Mouse (Mus musculus) left cerebral cortex, postnatal 4 days (tissue): Measurements from ENCODE around the gene Dcdc2c. TPM values are rescaled to one million over a fixed set of nuclear protein-coding genes. Genes with fewer than 3 reads are reported as not detected.

Experiments
- DNase-seq: peaks from one replicate; pipeline ENCODE4 v3.0.0-alpha.2; 2022
- intact Hi-C: fragments of 180-260 bp; cut with DNase I; formaldehyde crosslinking; loops from one replicate; pipeline ENCODE4 v1.15.1; 2025
- total RNA-seq, 2 experiments: library from RNA; stranded (reverse); gene quantifications; 2 replicates each; pipeline ENCODE4 v1.2.3; 2021

The Dcdc2c gene
- total RNA-seq = under 1 TPM; 0.70 to 0.74 TPM

DNA sequence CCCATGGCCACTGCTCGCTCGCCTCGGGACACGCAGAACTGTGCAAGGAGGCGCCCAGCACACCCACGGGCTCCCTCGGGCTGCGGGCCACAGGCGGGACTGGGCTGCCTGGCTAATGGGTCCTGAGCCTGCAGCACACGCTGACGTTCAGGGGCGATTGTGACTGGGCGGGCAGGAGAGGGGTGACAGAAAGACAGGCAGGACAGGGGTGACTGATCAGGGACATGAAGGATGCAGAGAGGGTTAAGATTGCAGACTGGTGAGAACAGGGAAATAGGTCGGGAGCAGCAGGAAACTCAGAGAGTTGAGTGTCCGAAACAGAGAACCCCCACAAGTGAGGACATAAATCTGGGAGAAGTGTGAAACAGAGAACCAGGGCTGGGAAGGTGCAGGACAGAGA is at the start of gene Dcdc2c:
TSS of gene Dcdc2c (minus strand) at position 101 of the 400 bp plus-strand sequence.
- DNase-seq = no peak
- intact Hi-C loops = no loop called here

DNA sequence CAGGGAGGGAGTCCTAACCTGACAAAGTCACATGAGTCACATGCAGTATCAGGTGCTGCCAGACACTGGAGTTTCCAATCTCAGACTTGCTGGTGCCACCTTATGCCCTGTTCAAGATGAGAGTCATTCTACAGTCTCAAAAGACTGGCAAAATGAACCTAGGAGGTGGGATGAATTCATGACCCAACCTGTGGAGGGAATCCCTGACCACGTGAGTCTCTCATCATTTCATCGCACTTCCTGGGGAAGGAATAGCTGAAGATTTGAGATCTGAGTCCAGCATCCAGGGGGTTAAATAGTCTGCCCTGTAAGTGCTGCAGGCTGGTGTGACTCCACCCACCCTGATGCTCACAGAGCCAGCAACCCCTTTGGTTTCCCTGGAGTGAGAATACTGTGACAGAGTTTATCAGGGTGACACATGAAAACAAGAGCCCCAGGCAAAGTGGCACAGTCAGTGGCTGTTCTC is 46.4 kb upstream of the Dcdc2c start:
- DNase-seq = no peak
- intact Hi-C loops = no loop called here

DNA sequence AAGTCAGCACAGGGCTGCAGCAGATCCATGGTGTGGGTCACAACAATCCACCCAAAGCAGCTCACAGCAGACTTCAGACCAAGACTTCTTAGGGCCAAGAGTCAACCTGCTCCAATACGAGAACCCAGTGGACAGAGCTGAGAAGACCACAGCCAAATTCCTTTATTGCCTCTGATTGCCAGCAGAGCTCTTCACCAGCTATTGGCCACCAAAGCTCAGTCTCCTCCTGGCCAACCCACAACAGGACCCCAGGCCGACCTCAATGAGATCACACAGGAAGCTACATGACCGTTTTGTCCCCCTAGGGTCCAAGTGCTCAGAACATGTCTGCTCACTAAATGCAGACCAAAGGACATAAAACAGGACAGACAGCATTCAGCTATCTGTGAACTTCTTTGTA is 45.9 kb upstream of the Dcdc2c start:
- no peak for DNase-seq
- intact Hi-C loops = no loop called here

GRCm38 (mm10) chr12:28597699-28598098 is 45.5 kb upstream of the Dcdc2c start:
- intact Hi-C loops = no loop called here
- DNase-seq = no peak

DNA sequence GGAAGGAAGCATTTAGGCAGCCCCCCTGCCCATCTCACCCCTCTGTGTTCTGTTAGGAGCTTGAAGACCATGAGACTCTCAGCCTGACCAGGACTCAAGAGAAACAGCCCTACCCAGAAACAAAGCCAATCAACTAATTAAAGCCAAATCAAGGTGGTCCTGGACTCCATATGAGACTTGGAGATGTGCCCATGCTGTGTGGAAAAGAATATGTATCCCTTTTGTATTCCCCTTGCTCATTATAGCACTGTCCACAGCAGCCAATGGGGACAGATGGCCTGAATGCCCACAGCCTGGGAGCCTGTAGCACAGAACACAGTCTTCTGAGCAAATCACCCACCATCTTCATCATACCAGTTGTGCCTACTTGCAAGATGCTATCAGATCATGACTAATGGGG is 44.7 kb upstream of the Dcdc2c start:
- no peak for DNase-seq
- intact Hi-C loops = no loop called here

- DNase-seq = no peak
- intact Hi-C loops = no loop called here
Observed at GRCm38 (mm10) chr12:28590428-28590827, 38.2 kb upstream of the Dcdc2c start.

GRCm38 (mm10) chr12:28589090-28589868 is 37.1 kb upstream of the Dcdc2c start:
- intact Hi-C loops = no loop called here
- DNase-seq = peak; percentile 91

DNA sequence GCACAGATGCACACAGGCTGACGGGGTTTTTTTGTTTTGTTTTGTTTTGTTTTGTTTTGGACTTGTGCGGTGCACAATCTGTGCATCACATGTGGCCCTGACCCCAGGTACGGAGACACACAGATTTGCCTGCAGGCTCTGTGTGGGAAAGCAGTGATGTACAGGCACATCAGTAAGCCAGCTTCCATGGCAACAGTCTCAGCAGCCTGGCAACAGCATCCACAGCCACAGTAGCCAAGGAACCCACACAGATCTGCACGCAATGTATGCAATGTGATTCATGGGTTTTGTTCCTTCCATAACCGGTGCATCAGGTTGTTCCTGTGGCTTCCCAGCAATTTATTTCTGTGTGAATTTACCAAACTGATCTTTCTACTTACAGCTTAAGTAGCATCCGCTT is 35.8 kb upstream of the Dcdc2c start:
- no peak for DNase-seq
- intact Hi-C loops = no loop called here

DNA sequence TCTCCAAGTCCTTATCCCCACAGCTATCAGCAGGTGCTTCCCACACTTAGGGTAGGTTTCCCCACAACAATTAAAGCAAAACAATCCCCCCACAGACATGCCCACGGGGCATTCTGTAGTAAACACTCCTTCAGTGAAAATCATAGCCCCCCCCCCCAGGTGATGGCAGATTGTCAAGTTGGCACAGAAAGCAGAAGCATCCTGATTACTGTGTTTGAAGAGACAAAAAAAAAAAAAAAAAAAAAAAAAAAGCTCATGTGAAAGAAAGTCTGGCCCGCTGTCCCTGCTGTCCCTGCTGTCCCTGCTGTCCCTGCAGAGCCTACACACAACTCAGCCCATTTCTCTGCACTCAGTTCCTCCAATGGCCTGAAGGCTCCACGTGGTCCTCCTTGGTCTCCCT is 31.8 kb upstream of the Dcdc2c start:
- intact Hi-C loops = no loop called here

DNA sequence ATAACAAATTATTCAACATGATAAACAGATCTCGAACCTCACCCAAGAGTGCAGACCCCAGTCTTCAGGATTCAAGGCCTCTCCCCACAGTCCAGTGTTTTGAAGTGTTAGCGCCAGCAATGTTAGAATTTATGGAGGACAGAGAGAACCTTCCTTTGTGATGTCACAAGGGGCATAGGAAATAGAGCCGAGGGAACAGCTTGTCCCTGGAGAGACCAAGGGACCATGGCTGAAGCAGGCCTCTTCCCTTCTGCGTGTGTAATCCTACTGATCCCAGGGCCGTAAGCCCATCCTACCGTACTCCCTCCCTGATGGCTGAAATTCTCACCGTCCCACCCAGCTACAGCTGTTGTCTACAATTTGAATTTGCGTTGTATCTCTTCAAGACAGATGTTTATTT is 30.2 kb upstream of the Dcdc2c start, which contains the start of gene Allc:
TSS of gene Allc (minus strand) at position 101 of the 400 bp plus-strand sequence.
- intact Hi-C loops = no loop called here

More for the DNA sequence above, 31.8 kb upstream of the Dcdc2c start:
- peak; percentile 59 for DNase-seq

GRCm38 (mm10) chr12:28579132-28579531 is 26.9 kb upstream of the Dcdc2c start:
- no peak for DNase-seq
- intact Hi-C loops = no loop called here

More for the DNA sequence above, 30.2 kb upstream of the Dcdc2c start, which contains the start of gene Allc:
- no peak for DNase-seq

GRCm38 (mm10) chr12:28578147-28578546 is 25.9 kb upstream of the Dcdc2c start:
- no peak for DNase-seq
- intact Hi-C loops = no loop called here

DNA sequence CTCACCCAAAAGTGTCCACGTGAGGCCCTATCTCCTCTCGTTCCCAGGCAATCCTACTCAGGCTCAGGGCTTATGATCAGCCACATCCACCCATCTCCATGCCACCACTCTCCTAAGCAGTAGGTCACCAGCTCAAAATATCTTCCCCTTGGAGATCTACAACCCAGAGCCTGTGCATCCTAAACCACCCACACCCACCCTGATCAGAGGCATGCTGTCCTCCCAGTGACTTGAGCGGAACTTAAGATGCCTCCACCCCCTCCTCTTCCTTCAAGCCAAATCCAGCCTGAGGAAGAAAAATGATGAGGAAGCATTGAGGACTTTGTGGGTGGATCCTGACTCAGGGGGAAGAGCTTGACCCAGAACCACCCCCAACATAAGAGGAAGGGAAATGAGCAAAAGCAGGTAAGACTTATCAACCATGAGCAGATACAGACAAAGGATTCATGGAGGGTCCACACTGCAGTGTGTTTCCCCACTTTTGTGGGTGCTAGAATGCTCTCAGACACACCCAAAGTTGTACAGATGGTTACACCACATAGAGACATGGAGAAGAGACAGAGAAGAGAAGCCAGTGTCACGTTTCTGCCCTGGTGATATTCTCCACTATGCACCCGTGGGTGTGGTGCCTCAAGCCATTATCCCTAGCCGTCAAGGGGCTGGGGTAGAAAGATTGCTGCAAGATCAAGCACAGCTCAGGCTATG is 23.3 kb upstream of the Dcdc2c start:
- no peak for DNase-seq
- intact Hi-C loops = no loop called here

- no peak for DNase-seq
Observed at GRCm38 (mm10) chr12:28572241-28572640, 20.0 kb upstream of the Dcdc2c start.

DNA sequence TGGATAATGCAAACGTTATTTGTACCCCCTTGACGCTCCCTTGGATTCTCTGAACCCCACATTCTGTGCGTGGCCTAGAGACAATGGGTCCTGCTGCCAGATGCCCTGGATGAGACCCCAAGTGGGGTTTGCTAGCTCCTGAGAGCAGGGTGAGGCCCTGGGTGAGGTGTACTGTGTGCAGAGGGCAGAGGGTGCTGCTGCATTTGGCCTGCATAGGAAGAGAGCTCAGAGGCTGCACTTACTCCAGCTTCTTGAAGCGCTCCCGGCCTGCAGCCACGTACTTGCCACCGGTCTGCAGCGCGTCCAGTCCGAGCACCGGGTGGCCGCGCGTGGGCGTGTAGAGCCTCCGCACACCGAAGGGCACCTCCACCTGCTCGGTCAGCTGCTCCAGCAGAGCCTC is 424 bp downstream of the Dcdc2c start:
- intact Hi-C loops = no loop called here
- no peak for DNase-seq

More at GRCm38 (mm10) chr12:28572241-28572640, 20.0 kb upstream of the Dcdc2c start:
- intact Hi-C loops = no loop called here

DNA sequence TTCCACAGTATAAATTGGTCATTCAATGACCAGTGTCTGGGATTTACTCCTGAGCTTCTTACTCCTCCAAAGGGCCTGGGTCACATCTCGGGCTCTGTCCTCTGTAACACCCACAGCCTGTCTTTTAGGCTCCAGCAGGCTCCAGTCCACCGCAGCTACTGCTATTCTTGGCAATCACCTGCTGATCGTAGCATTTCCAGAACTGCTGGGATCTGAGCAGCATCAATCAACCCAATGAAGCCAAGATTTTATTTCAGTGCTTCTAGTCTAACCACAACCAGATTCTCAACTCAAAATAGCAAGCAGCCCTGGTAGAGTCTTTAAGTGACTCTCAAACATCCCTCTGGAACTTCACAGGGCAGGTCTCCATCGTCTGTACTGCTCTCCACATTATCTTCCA is 3.3 kb downstream of the Dcdc2c start:
- intact Hi-C loops = no loop called here
- DNase-seq = no peak

DNA sequence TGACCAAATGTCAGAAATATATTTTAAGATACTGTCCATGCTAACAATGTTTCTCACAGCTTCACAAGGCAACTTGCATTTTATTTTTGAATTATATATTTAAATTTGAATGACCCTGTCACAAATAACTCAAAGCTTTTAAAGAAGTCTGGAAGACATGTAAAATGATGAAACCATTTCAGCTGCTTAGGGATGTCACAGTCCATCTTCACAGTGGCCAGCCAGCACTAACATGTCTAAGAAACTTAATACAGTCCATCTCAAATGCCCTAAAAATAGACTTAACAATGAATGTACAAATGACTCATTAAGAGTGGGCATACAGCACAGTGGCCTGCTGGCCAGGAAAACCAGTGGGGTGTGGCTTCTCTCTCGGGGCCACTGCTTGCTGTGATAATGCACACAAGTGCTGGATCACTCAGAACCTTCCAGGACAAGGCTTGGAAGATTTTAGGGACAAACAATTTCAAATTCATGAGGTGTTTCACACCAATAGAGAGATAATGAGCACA is 37.9 kb downstream of the Dcdc2c start:
- DNase-seq = no peak
- intact Hi-C loops = no loop called here

DNA sequence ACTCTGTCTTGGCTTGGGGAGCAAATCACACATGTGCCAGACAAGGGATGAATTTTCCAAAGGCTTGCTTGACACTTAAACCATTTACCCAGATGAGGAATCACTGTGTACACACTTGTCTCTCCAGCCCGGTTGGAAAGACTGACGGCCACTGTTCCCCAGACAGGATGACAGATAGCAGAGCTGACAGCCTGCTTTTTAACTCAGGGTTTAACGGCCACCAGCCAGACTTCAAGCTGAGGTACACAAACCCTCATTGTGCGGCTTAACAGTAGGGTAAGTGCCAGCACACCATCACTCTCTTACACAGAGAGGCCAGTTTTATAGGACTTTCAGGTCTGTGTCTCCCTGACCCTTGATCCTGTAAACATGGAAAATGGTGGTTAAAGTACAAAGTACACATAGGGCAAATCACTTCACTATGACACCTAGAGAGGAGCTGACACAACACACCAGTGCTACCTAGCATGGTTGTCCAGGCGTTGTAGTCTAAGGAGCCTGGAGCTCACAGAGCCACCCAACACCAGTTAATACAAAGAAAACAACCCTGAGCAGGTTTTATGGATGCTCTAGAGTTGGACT is 42.4 kb downstream of the Dcdc2c start:
- intact Hi-C loops = no loop called here

GRCm38 (mm10) chr12:28494289-28494688 is 57.9 kb downstream of the Dcdc2c start:
- DNase-seq = no peak
- intact Hi-C loops = no loop called here

More for the DNA sequence above, 42.4 kb downstream of the Dcdc2c start:
- no peak for DNase-seq

DNA sequence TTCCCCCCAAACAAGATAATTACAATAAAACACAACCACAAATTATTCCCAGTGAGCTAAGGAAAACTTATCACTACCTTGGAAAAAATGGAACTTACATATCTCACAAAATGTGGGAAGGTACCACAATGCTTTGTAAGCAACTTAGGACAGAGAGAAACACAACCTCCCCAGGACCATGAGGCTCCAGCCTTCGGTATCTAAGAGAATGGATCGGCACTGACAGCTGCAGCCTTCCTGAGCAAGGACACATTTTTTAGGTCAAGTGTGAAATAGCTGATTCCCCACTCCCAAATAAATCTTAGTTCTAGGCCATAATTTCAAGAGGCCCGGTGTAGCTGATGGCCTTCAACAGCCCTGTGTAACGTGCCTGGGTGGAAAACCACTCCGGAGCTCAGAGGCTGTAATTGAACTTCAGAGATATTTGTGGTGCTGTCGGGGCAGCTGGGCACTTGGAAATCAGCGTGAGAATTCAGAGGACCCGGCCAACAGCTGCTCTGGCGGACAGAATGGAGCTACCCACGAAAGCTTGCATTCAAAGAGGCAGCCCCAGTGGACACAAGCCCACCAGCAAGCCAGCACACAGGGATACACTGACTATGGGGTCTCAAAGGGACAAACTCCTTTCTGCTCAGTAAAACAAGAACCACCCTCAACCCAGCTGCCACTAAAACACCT is 69.6 kb downstream of the Dcdc2c start:
- intact Hi-C loops = no loop called here

GRCm38 (mm10) chr12:28460951-28461431 is 91.2 kb downstream of the Dcdc2c start:
- intact Hi-C loops = no loop called here

More for the DNA sequence above, 69.6 kb downstream of the Dcdc2c start:
- peak; percentile 11 for DNase-seq

More at GRCm38 (mm10) chr12:28460951-28461431, 91.2 kb downstream of the Dcdc2c start:
- DNase-seq = peak; percentile 3
